Mouse (Mus musculus): ENCODE results near the gene Gm10778. TPM values are rescaled to one million over a fixed set of nuclear protein-coding genes. Genes with fewer than 3 reads are reported as not detected.
A peak's percentile ranks its signal among the peaks of the same experiment; 100 is the strongest.

The Gm10778 gene
- total and polyA plus RNA-seq, 2 experiments, result 0.18 to 2.5 TPM

- DNase-seq (ENCODE audit: extremely low read depth, low read depth, low spot score), result peak; percentile 68
- Histone ChIP-seq H3K4me3 (ENCODE audit: insufficient read depth, low read depth, low read length) (no peak overlapping the region), H3K9ac (ENCODE audit: low read depth, low read length) (no peak overlapping the region), H3K79me2 (ENCODE audit: control insufficient read depth, insufficient read depth, low read length) (no peaks in the 10 kb centered on the region), H3K4me1 (ENCODE audit: control insufficient read depth, insufficient read depth, low read length) (peaks cover 13% of the 10 kb centered on the region), H3K27ac (replicated peaks; ENCODE audit: insufficient read depth, low read depth, low read length) (no peak overlapping the region), H3K36me3 (ENCODE audit: control insufficient read depth, insufficient read depth, low read length) (no peaks in the 10 kb centered on the region), H3K27me3 (ENCODE audit: control insufficient read depth, insufficient read depth, low read length) (no peaks in the 10 kb centered on the region)
- 31% methylated on average over 4 of the region's 4 CpGs for WGBS
- TF ChIP-seq POLR2A (IDR thresholded peaks at IDR 0.05; ENCODE audit: extremely low read depth, insufficient read depth, low read length) (no peak), CTCF (IDR thresholded peaks at IDR 0.05; ENCODE audit: low read depth, low read length) (peak; percentile 39)
Observed at GRCm38 (mm10) chr10:81602741-81603151, 46.1 kb upstream of the Gm10778 start.

- Histone ChIP-seq H3K9ac (ENCODE audit: low read depth, low read length) (peak overlapping the region; percentile 63), H3K27me3 (ENCODE audit: control insufficient read depth, insufficient read depth, low read length) (no peaks in the 10 kb centered on the region), H3K4me1 (ENCODE audit: control insufficient read depth, insufficient read depth, low read length) (peaks cover 13% of the 10 kb centered on the region), H3K36me3 (ENCODE audit: control insufficient read depth, insufficient read depth, low read length) (no peaks in the 10 kb centered on the region), H3K27ac (replicated peaks; ENCODE audit: insufficient read depth, low read depth, low read length) (peak overlapping the region; percentile 36; the same call in 1 of the 2 replicates), H3K79me2 (ENCODE audit: control insufficient read depth, insufficient read depth, low read length) (no peaks in the 10 kb centered on the region), H3K4me3 (ENCODE audit: insufficient read depth, low read depth, low read length) (peak overlapping the region; percentile 20; the same call in 1 of the 2 replicates)
- TF ChIP-seq CTCF (IDR thresholded peaks at IDR 0.05; ENCODE audit: low read depth, low read length) (no peak), POLR2A (IDR thresholded peaks at IDR 0.05; ENCODE audit: extremely low read depth, insufficient read depth, low read length) (no peak)
- WGBS, result 74% methylated on average over 12 of the region's 12 CpGs
- no peak for DNase-seq (ENCODE audit: extremely low read depth, low read depth, low spot score)
Observed at GRCm38 (mm10) chr10:81604019-81604967, 44.6 kb upstream of the Gm10778 start.

GRCm38 (mm10) chr10:81604968-81605665 lies 43.7 kb upstream of the Gm10778 start:
- WGBS, result 17% methylated on average over 29 of the region's 29 CpGs
- Histone ChIP-seq H3K27ac (replicated peaks; ENCODE audit: insufficient read depth, low read depth, low read length) (peak overlapping the region; percentile 93), H3K9ac (ENCODE audit: low read depth, low read length) (peak overlapping the region; percentile 65), H3K79me2 (ENCODE audit: control insufficient read depth, insufficient read depth, low read length) (no peaks in the 10 kb centered on the region), H3K4me1 (ENCODE audit: control insufficient read depth, insufficient read depth, low read length) (peaks cover 13% of the 10 kb centered on the region), H3K27me3 (ENCODE audit: control insufficient read depth, insufficient read depth, low read length) (no peaks in the 10 kb centered on the region), H3K4me3 (ENCODE audit: insufficient read depth, low read depth, low read length) (peak overlapping the region; percentile 55), H3K36me3 (ENCODE audit: control insufficient read depth, insufficient read depth, low read length) (no peaks in the 10 kb centered on the region)
- DNase-seq (ENCODE audit: extremely low read depth, low read depth, low spot score), result peak; percentile 71
- TF ChIP-seq CTCF (IDR thresholded peaks at IDR 0.05; ENCODE audit: low read depth, low read length), result peak; percentile 92
- TF ChIP-seq POLR2A (IDR thresholded peaks at IDR 0.05; ENCODE audit: extremely low read depth, insufficient read depth, low read length), result no peak

- Histone ChIP-seq H3K79me2 (ENCODE audit: control insufficient read depth, insufficient read depth, low read length) (no peaks in the 10 kb centered on the region), H3K4me3 (ENCODE audit: insufficient read depth, low read depth, low read length) (peak overlapping the region; percentile 44), H3K36me3 (ENCODE audit: control insufficient read depth, insufficient read depth, low read length) (no peaks in the 10 kb centered on the region), H3K27me3 (ENCODE audit: control insufficient read depth, insufficient read depth, low read length) (no peaks in the 10 kb centered on the region), H3K4me1 (ENCODE audit: control insufficient read depth, insufficient read depth, low read length) (peaks cover 13% of the 10 kb centered on the region), H3K27ac (replicated peaks; ENCODE audit: insufficient read depth, low read depth, low read length) (peak overlapping the region; percentile 93), H3K9ac (ENCODE audit: low read depth, low read length) (peak overlapping the region; percentile 60)
- peak; percentile 84 for DNase-seq (ENCODE audit: extremely low read depth, low read depth, low spot score)
- WGBS, result under 1% methylated on average over 14 of the region's 14 CpGs
- TF ChIP-seq CTCF (IDR thresholded peaks at IDR 0.05; ENCODE audit: low read depth, low read length) (no peak), POLR2A (IDR thresholded peaks at IDR 0.05; ENCODE audit: extremely low read depth, insufficient read depth, low read length) (no peak)
Observed at GRCm38 (mm10) chr10:81605666-81605973, 43.2 kb upstream of the Gm10778 start.

- Histone ChIP-seq H3K36me3 (ENCODE audit: control insufficient read depth, insufficient read depth, low read length) (no peaks in the 10 kb centered on the region), H3K79me2 (ENCODE audit: control insufficient read depth, insufficient read depth, low read length) (no peaks in the 10 kb centered on the region), H3K9ac (ENCODE audit: low read depth, low read length) (peak within 1 kb of the TSS; percentile 69), H3K4me1 (ENCODE audit: control insufficient read depth, insufficient read depth, low read length) (peaks cover 13% of the 10 kb centered on the region), H3K27ac (replicated peaks; ENCODE audit: insufficient read depth, low read depth, low read length) (peak within 1 kb of the TSS; percentile 93), H3K27me3 (ENCODE audit: control insufficient read depth, insufficient read depth, low read length) (no peaks in the 10 kb centered on the region), H3K4me3 (ENCODE audit: insufficient read depth, low read depth, low read length) (peak within 1 kb of the TSS; percentile 64)
- under 1% methylated on average over 39 of the region's 39 CpGs for WGBS
- TF ChIP-seq CTCF (IDR thresholded peaks at IDR 0.05; ENCODE audit: low read depth, low read length) (no peak), POLR2A (IDR thresholded peaks at IDR 0.05; ENCODE audit: extremely low read depth, insufficient read depth, low read length) (peak; percentile 64; the same call in 1 of the 2 replicates)
- peak; percentile 99 for DNase-seq (ENCODE audit: extremely low read depth, low read depth, low spot score)
Observed at GRCm38 (mm10) chr10:81605974-81606751, 42.7 kb upstream of the Gm10778 start, which contains the start of gene BC025920. Gene BC025920 (plus strand): TSS chr10:81606270.
